Mouse (Mus musculus): ENCODE data around the gene Emc9. TPM values are rescaled to one million over a fixed set of nuclear protein-coding genes. Genes with fewer than 3 reads are reported as not detected.

Emc9 gene
- polyA plus RNA-seq, 1 experiment: 22.3 TPM

DNA sequence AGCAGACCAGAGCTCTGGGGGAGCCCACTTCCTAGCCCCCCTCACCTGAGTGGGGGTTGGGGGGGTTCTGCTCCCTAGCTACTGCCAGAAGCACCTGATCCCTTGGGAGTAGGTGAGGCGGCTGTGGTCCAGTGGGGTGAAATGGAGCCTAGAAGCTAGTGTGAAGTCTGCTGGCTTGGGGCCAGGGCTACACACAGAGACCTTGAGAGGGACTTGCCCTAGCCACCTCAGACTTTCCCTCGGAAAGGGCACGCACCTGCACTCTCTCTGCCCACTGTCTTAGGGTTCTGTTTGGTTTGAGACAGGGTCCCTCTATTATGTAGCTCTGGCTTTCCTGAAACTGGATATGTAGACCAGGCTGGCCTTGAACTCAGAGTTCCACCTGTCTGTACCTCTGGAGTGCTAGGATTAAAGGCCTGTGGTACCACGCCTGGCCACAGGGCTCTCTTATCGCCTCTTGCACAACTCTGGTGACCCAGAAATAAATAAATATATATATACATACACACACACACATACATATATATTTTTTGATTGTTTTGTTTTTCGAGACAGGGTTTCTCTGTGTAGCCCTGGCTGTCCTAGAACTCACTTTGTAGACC is 6.3 kb downstream of the Emc9 start:
- no peak for TF ChIP-seq GATA1 (IDR thresholded peaks at IDR 0.05; ENCODE audit: low read length)

DNA sequence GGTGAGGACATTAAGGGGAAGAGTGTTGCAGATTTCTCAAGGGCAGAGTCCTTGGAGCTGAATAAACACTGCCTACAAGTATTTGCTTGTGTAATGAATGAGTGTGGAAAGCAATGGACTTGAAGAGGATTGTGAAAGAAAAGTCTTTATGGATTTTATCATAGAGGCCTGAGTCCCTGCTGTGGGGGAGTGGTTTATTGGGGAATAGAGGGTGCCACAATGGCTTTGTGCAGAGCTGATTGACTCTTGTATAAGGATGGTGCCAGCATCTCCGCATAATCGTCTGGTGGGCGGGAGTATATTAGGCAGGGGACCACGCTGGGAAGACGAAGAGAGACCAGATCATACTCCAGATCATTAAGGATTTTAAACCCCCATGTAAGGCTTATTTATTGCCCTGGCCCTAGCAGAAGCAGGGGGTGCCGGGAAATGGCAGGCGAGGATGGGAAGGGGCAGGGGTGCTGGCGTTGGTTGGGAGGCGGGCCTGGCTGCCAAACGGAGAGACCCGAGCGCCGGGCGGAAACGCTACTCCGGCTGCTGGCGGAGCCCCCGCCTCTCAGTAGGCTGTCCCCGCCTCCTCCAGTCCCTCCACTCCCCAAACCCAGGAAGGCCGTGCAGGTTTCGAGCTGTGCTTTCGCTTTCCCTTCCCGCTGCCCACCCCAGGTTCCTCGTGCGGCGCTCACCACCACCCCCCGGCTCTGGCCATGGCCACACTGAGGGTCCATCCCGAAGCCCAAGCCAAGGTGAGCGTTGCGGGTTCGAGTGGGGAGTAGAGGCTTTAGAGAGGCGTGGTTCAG is 7.0 kb downstream of the Emc9 start, which contains the start of gene Psme1:
Gene Psme1, plus strand, starts transcription at position 253 of the 797 bp plus-strand sequence.
- TF ChIP-seq GATA1 (IDR thresholded peaks at IDR 0.05; ENCODE audit: low read length): no peak

GRCm38 (mm10) chr14:55576376-55576775 is 8.7 kb downstream of the Emc9 start:
- no peak for TF ChIP-seq GATA1 (IDR thresholded peaks at IDR 0.05; ENCODE audit: low read length)

DNA sequence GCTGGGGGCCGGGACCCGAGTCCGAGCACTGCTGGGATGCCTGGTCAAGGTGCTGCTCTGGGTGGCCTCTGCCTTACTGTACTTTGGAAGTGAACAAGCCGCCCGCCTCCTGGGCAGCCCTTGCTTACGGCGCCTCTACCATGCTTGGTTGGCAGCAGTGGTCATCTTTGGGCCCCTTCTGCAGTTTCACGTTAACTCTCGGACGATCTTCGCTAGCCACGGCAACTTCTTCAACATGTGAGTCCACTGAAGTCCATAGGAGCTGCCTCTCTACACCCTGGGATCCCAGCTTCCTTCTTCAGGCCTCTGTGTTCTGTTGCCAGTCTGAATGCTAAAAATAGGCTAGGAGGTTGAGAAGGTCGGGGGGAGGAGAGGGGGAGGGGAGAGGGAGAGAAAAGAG is 9.4 kb downstream of the Emc9 start:
- no peak for TF ChIP-seq GATA1 (IDR thresholded peaks at IDR 0.05; ENCODE audit: low read length)

- TF ChIP-seq GATA1 (IDR thresholded peaks at IDR 0.05; ENCODE audit: low read length): no peak
Measured at GRCm38 (mm10) chr14:55575302-55575701, 9.8 kb downstream of the Emc9 start, which contains the start of gene Fitm1. Gene Fitm1, plus strand, starts transcription at chr14:55575617.

DNA sequence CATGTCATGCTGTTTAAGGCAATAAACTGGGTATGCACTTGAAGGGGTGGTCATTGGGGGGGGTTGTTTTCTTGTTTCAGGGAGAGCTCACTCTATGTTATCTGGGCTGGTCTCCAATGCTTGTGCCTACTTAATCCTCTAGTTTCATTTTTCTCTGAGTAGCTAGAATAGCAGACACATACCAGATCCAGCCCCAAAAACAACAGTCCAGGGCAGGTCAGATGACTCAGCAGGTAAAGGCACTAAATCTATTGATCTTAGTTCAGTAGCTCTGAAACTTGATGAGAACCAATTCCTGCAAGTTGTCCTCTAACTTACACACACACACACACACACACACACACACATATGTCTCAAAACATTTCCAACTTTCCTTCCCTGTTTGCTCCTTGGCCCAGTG is 13.3 kb downstream of the Emc9 start:
- no peak for TF ChIP-seq GATA1 (IDR thresholded peaks at IDR 0.05; ENCODE audit: low read length)

DNA sequence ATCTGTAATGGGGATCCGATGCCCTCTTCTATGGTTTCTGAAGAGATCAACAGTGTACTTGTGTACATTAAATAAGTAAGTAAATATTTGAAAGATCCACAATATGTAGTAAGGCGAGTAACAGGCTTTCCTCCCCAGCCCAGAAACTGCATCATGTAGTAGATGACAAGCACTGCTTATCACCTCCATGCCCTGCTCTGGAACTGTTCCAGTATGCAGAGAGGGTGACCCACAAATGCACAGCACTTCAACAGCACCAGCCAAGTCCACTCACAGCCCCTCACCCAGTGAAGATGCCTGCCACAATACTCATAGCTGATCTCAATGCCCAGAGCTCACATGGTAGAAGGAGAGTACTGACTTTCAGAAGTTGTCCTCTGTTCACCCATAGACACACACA is 14.5 kb downstream of the Emc9 start:
- TF ChIP-seq GATA1 (IDR thresholded peaks at IDR 0.05; ENCODE audit: low read length): no peak

DNA sequence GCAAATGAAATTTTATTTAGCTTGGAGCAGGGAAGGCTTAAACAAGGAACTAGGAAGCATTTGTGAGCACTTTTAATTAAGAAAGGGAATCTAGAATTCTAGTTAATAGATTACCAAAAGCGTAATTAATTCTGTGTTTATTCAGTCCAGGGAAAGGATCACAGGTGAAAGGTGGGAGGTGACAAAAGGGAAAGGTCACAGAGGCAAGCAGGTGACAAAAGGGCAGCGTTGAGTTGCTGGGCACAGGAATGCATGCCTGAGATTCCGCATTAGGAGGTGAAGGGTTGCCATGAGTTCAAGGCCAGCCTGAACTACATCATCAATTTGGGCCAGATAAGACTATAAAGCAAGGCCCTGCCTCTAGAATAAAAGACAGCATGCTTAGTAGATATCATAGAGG is 17.6 kb downstream of the Emc9 start:
- TF ChIP-seq GATA1 (IDR thresholded peaks at IDR 0.05; ENCODE audit: low read length): no peak

DNA sequence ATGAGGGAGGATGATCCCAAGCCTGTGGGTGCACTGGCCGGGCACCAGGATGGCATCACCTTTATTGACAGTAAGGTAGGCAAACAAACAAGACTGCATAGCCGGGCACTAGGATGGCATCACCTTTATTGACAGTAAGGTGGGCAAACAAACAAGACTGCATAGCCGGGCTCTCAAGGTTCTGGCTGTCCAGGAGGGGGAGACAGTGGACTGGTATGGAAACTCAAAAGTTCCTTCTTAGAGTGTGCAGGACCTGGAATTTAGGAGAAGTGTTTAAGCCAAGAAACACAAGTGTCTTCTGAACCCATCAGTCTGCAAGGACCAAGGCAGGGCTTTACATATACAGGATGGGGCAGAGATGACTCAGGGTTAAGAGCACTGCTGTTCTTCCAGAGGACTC is 19.4 kb downstream of the Emc9 start:
- no peak for TF ChIP-seq GATA1 (IDR thresholded peaks at IDR 0.05; ENCODE audit: low read length)

DNA sequence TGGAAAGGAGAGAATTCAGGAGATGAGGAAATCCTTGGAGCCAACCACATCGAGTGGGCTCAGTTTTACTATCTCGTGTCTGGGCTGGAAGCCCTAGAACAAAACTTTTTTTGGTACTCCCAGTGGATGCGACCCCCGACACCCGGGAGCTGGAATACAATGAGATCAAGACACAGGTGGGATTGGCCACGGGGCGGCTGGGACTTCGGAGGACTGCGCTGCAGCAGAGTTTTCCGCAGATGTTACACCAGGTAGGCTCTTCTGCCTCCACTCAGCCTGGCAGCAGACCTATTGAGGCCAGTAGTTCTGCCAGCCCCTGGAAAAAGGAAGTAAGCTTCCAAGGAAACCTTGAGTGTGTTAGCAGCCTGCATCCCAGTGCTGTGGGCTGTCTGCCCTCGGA is 21.9 kb downstream of the Emc9 start:
- TF ChIP-seq GATA1 (IDR thresholded peaks at IDR 0.05; ENCODE audit: low read length): no peak

DNA sequence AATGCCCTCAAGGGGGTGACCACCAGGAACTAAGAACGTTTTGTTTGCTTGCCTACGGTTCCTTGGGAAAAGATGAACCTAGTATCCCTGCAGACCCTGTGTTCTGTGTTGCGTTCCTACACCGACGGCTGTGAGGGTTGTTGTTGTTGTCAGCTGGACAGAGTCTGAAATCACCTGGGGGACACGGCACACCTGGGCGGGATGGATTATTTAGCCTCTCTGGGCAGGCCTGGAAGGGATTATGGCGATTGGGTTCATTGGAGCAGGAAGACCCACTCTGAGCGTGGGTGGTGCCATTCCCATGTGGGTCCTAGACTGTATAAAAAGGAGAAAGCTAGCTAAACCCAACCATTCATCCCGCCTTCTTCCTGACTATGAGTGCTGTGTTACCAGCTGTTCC is 23.2 kb downstream of the Emc9 start:
- TF ChIP-seq GATA1 (IDR thresholded peaks at IDR 0.05; ENCODE audit: low read length): no peak

GRCm38 (mm10) chr14:55560202-55561073 is 24.7 kb downstream of the Emc9 start, which contains the start of gene A730061H03Rik:
Gene A730061H03Rik, minus strand, starts transcription at chr14:55560406.
- TF ChIP-seq GATA1 (IDR thresholded peaks at IDR 0.05; ENCODE audit: low read length): no peak

DNA sequence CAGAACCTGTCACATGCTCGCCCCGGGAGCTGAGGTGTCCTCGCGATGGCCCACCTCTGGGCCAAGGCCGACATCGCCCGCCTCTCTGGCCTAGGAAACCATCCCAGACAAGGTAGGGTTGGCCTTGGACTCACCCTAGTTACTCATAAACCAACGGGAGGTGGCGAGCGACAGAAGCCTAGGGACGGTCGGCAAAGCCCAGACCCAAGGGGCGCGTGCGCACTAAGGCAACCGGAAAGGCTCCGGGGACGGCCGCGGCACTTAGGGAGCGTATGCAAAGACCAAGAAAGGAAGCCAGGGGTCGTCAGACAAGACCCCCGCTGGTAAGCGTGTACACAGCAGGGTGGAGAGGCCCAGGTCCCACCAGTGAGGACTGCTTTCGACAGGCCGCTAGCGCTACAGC is 25.3 kb downstream of the Emc9 start, which contains the start of gene Dcaf11:
Gene Dcaf11, plus strand, starts transcription at position 208 of the 403 bp plus-strand sequence.
- no peak for TF ChIP-seq GATA1 (IDR thresholded peaks at IDR 0.05; ENCODE audit: low read length)

- TF ChIP-seq GATA1 (IDR thresholded peaks at IDR 0.05; ENCODE audit: low read length): peak; percentile 76
Measured at GRCm38 (mm10) chr14:55558740-55559448, 26.2 kb downstream of the Emc9 start.

DNA sequence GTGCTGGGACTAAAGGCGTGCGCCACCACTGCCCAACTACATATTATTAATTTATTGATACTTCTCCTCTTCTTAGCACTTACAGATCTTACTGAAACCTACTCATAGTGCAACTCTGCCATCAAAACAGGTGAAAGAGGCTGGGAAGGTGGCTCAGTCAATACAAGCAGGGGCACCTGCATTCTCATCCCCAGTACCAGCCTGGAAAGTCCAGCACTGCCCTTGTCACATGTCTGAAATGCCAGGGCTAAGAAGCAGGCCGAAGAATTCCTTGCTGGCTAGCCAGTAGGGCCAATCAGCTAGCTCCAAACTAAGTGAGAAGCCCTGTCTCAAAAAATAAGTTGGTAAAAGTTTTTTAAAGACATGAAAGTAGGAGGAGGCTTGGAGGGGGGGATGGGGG is 27.5 kb downstream of the Emc9 start:
- no peak for TF ChIP-seq GATA1 (IDR thresholded peaks at IDR 0.05; ENCODE audit: low read length)
